Mouse (Mus musculus) bone marrow, adult 2 months (tissue): ENCODE measurements at regions not wholly inside any gene's neighbourhood (a gene's known extent, or its start where the extent isn't known, plus 50 kb on each side); places are given as distances from the start of the nearest gene placed in this dataset.

Source experiments
- CTCF ChIP-seq: fragments of 200-500 bp; IDR thresholded peaks from 2 replicates; pipeline ENCODE4 v1.5.1; 2011; ENCODE audit warnings: low read length, control low read depth; ENCODE audit not compliant: control insufficient read depth, insufficient read depth
- POLR2A ChIP-seq: fragments of 200-500 bp; IDR thresholded peaks from 2 replicates; pipeline ENCODE4 v1.6.1; 2011; ENCODE audit warnings: low read depth, mild to moderate bottlenecking, control low read depth, low read length, borderline replicate concordance; ENCODE audit not compliant: control insufficient read depth

DNA sequence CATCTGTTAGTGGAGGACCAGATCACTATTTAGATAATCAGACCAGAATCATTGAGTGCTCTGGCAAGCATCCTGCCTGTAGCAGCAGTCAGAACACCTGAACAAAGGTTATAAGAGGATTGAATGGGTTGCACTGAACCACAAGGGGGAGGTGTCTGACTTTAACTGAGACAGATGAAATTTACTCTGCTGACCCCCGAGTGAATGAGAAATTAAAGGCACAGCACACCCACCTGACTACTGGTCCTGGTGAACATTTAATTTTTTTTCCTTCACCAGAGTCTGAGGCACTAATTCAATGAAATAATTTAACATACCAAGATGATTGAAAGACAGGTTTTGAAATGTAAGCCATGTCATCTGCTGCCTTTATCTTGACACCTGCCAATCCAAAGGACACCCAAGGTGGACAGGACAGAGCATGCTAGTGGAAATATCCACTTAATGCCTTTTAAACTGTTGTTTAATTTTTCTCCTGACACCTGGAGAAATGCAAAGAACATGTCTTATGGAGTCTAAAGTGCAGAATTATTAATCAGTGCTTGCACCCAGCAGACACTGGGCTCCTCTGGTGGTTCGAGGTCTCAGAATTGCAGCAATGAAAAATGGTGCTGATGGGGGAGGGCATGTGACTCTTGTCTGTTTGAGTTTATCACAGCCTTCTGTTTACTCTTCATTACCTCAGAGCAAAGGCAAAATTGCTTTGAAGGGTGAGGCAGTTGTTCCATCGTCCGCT is 265.0 kb downstream of the Cmpk2 start:
- no peak for TF ChIP-seq POLR2A
- no peak for TF ChIP-seq CTCF
